Mouse (Mus musculus) gastrocnemius, adult 8-10 months (tissue): ENCODE results near the gene Vmn2r19. TPM values are rescaled to one million over a fixed set of nuclear protein-coding genes. Genes with fewer than 3 reads are reported as not detected.
"Not testable (repeated sequence)": the region's sequence is repeated elsewhere in the genome, so short reads cannot be mapped to it uniquely, and the experiment has no call there.

ENCODE experiments used
- DNase-seq, 2 experiments: peaks; one replicate each; pipeline ENCODE4 v3.0.0; 2022; ENCODE audit warnings: low spot score in 2 of 2
- total RNA-seq, 4 experiments: library from RNA; stranded (reverse); gene quantifications; 2 replicates each; pipeline ENCODE4 v1.2.4; 2022

Gene Vmn2r19
- not detected for total RNA-seq

DNA sequence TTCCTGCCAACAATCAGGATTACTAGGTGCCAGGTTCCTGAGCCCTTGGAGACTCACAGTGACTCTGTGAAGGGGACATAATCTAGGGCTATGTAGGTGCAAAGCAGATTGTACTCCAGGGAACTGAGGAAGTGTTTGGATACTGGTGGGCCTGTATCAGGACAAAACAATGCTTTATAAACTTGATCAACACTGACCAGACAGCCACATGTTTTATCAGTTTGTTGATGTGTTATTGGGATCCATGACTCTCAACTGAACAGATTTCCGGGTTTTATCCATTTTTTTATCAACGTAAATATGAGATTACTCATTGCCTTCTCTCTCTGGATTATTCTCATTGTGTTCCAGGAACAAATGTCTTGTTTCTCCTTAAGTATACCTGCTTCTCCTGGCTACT lies at the start of gene Vmn2r19:
Gene Vmn2r19, plus strand, starts transcription at position 301 of the 400 bp plus-strand sequence.
- no peak for DNase-seq

DNA sequence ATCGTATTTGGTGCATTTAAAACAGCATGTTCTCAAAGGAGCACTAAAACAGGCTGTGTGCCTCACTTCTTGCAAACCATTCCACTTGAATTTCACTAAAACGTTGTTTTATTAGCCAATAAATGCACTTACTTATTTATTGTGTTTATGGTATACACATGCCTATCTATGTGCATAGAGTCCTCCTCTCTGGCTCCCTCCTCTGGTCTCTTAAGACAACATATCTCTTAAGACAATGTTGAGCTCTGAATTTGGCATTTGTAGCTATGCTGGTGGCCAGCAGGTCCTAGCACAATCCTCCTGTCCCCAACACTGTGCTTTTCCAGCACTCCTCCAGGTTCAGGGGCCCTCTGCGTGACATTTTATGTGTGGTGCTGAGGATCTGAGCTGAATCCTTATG lies 49.2 kb upstream of the Vmn2r19 start:
- no peak for DNase-seq

DNA sequence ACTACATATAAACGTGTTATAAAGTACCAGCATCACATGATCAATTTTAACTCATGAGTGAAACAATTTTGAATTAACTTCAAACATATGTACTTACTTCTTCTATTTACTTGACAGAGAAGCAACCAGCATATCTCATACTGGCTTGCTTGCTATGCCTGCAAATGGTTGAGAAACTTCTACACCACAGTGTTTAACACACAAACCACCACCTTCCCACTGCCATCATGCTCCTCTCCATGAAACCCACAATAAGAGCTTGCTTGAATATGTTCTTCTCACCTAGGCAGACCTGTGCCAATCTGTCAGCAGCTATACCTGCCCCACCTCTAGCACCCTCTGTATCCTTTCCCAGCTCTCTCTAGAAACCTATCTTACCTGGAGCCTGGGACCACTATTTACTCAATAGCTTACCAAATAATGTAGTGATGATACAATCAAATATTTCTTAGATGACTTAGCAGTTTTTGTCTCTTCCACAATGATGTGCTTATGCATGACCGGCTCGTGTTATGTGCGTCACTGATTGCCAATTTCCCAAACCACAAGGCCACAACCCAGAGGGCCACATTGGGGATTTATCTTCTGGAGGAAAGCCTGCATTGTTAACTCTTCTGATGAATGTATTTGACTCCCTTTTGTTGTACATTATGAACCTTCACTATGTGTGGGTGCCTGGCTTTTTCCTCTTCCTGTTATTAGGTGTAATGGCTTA lies 48.1 kb upstream of the Vmn2r19 start:
- DNase-seq: no peak

DNA sequence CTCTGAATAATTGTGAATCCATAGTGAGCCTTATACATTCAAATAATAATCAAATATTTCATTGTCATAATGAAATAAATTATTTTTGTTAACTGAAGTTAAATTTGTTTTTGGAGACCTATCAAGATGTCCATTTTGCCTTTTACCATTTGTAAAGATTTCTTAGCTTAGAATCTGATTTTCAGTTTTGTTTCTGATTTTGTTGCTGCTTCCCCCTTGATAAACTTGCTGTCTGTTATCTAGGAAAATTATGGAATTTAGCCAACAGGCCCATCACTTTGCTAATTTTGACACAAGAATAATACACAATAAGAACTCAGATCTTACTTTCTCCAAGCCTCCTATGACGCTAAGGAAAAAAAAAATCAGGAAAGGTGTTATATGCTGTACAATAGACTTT lies 47.3 kb upstream of the Vmn2r19 start:
- DNase-seq: no peak

DNA sequence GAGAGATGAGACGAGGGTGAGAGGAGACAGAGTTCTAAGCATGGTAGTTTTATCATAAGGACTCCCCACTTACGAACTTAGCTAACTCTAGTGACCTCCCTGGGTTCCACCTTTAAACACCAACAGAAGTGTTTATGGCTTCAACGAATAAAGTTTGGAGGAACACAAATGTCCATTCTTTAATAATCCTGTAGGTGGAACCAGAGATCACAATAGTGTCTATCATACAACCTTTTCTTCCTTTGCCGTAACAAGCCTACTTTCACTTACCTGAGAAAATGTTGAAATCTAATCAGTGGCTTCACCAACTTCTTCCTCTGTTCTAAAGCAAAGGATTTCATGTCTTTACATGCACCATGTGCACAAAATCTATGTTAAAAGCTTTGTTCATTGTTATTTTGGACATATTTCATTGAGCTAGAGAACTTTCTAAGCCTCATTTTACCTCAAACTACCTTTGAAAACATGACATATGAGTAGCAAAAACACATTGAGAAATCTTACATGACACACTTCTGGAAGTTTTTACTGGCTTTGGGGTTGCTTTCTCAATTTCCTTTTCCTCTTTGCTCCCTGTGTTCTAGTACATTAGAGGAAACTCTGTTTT lies 46.5 kb upstream of the Vmn2r19 start, which contains the start of gene Clec4d:
Gene Clec4d, plus strand, starts transcription at position 557 of the 607 bp plus-strand sequence.
- DNase-seq: no peak

DNA sequence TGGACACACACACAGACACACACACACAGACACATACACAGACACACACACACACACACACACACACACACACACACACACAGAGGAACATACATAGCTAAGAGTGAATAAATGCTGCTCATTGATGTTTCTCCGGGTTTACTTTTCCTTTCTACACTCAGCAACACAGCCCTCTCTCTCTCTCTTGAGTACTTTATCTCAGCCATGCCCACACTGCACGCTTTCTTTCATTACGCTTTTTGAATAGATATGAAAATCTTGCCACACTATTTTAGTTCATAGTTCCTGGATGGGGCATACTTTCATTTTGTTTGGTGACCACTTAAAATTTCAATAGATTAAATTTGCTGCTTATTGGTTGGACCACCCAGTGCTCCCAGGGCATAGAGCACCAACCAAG lies 43.9 kb upstream of the Vmn2r19 start:
- no peak for DNase-seq

DNA sequence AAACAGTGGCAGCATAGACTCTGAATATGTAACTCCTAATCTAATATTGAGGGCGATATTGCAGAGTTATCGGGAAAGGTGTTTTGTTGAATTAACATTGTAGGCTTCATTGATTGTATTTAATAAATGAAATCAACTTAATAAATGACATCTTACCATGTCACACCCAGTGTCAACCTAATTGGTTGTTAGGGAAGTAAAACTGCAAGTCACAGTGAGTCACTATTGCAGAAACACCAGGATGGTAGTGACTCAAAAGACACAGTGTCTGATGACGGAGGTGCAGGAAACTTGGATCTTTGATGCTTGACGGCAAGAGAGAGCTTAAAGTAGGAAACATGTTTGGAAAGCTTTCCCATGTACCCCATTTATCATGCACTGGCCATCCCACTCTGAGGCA lies 42.3 kb upstream of the Vmn2r19 start:
- no peak for DNase-seq

DNA sequence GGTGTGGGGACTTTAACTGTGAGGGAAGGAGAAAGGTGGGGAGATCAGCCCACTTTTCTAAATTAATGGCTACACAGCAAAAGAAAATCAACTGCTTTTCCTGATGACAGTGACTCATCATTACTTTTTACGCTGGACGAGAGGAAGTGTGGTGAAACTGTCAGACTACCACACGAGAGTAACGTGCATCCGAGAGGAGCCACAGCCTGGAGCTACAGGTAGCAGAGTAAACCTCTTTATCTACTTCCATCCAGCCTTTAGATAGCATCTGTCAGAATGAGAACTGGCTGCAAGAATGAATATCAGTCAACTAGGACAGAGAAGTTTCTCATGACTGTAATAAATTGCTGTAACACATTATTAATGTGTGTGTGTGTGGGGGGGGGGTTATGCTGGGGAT lies 41.2 kb upstream of the Vmn2r19 start:
- DNase-seq: no peak

DNA sequence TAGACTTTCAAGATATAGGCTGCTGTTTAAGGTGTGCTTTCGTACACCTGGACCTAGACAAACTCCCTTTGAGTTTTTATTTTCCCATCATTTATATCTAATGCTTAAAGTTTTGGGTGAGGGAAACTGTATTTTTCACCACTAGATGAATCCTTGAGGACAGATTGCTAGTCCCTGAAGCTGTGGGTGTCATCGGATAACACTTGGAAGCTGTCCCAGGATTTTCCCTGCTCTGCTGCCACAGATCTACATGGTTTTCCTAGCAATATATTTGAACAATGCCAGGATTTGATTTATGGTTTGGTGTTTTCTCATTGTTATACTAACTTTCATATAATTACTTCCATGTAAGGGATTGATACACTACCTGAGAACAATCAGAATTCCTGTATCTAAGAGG lies 28.7 kb upstream of the Vmn2r19 start:
- DNase-seq: no peak

DNA sequence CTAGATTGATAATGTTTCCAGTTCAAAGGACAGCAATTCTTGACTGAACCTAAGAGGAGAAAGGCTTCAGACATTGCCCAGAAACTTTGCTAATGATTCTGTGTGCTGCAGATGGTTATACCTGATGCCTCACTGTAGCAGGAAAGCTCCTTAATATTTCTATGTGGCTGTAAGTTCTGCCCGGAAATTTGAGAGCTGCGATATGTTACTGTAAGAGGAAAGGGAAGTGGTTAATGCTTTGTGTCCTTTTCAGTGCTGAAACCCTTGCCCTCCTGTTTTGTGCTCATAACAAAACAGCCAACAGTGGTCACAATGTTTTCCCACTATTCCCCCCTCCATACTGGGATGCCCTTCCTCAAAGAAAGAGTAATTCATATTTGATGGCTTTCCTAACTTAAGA lies 21.8 kb upstream of the Vmn2r19 start:
- DNase-seq: no peak

DNA sequence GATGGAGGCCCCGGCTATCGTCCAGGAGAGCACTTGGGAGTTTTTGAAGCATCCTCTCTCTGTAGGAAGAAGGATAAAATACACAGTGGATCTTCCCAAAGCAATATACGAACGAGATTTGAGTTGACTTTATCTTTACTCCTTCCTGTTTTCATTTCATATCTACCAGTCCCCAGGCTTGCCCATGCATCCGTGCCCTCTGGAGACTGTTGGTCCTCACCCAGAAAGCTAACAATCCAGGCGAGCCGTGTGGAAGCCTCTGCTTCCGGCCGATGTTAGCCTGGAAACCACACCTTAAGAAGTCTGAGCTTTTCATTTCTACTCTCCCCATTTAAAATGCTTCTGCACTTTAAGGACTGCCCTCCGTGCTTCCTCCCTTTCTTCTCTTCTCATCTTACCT lies 19.2 kb upstream of the Vmn2r19 start:
- no peak for DNase-seq

DNA sequence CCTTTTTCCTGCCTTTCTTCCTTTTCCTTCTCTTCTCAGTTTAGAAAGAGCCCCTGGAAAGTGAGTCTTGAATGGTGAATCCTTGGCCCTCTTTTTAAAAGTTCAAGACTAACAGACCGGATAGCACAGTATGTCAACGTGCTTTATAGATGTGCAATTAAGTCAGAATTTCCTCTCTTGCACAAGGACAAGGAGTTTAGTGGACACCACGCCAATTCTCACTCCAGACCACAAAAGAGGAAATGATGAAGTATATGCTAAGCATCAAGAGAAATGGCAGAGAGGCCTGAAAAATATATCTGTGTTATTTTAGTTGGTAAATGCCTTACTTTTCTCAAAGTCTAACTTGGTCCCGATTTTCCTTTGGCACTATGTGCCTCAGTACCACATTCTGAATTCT lies 18.4 kb upstream of the Vmn2r19 start, which contains the start of gene Clec4e:
Gene Clec4e, minus strand, starts transcription at position 118 of the 400 bp plus-strand sequence.
- DNase-seq: no peak

DNA sequence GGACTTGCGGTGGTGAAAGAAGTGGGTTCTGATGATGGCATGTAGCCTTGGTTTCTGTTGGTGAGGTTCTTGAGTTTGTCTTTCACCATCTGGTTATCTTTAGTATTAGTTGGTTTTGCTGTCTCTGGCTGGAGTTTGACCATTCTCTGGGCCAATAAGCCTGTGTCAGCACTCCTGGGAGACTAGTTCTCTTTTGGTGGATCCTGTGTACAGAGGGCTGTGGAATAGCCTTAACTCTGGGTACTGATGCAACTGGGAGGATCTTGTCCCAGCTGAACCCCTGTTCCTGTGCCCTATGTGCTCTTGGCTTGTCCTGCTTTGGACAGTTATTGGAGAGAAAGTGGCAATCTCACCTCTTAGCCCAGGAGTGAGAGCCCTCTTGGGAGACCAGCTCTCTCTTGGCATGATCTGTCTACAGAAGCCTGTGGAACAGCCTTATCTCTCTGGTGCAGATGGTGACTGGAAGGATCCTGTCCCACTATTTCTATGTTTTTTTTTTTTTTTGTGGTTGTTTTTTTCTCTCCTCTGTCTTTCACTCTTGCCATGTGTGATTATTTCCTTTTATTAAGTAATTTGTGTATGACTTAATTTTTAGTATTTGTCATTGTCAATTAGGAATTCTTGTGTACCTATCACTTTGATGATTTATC lies 15.3 kb upstream of the Vmn2r19 start:
- no peak for DNase-seq

DNA sequence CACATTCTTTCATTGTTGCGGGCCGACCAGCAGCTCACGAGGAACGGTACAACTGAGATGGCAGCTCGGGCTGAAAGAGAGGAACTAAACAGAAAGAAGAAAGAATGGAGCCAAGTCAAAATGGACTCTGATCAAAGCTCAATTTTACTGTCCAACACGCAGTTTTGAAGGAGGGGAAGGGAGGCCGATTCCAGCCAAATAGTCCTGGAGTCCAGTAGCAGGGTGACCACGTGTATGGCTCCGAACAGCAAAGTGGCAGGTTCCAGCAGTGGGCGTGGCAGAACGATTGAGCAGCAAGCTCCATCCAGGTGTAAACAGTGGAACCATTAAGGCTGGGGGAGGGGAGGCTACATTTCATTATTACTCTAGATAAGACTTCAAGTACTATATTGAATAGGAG lies 14.6 kb upstream of the Vmn2r19 start:
- not testable (repeated sequence) for DNase-seq

DNA sequence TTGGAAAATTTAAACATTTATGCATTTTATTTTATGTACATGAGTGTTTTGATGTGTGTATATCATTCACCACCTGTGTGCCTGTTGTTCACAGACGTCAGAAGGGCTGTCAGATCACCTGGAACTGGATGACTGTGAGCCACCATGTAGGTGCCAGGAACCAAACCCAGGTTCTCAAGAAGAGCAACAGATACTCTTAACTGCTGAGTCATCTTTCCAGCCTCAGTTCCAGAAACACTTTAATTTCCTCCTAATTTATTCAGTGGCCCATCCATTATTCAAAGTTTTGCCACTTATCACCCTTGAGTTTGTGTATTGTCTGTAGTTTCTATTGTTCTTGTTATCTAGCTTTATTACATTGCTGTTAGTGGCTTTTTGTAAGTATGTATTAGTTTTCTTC lies 11.4 kb upstream of the Vmn2r19 start:
- no peak for DNase-seq

DNA sequence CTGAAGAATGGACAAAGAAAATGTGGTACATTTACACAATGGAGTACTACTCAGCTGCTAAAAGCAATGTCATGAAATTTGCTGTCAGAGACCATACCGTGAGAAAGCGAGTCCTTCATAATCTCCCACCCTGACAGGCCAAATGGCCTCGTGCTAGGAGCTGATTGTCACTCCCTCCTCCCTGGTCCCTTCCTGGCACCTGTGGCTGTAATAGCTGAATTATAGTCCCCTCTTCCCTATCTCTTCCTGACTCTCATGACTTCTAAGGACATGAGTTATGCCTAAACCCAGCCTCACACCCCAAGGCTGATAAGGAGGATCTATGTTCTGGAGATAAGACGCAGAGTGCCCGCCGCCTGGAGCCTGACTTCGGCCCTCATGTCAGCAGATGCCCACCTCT lies 1.8 kb upstream of the Vmn2r19 start:
- DNase-seq: not testable (repeated sequence)

DNA sequence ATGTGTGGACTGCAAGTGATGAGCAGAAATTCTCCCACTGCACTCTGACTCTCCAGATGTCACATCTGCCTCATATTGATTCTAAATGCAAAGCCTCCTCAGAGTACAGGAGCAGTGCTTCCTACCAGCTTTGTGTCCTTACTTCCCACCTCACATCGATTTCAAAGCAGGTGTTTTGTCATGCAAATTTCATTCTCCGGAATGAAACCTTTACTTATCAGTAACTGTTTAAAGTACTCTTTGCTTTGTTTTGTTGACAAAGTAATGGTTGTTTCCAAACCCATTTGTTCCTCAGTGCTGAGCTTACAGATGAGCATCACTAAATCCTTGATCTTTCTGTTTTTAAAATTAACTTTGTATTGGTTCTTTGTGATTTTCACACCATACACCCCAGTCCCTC lies 24.4 kb downstream of the Vmn2r19 start:
- no peak for DNase-seq

DNA sequence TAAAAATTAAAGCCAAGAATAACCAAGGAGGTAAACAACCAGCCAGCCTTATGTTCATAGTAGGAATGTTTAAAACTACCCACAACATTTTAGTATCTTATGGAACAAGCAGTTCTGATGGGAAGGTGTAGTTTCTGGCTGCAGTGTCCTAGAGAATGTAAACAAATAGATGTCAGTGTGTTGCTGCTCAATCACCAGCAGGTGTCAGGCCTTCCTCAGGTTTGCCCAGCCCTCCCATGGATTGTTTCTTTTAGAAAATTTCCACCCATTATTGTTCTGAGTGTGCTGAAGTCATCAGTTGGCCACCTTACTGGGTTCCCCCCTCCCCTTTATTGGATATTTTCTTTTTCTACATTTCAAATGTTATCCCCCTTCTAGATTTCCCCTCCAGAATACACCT lies 32.0 kb downstream of the Vmn2r19 start:
- no peak for DNase-seq

DNA sequence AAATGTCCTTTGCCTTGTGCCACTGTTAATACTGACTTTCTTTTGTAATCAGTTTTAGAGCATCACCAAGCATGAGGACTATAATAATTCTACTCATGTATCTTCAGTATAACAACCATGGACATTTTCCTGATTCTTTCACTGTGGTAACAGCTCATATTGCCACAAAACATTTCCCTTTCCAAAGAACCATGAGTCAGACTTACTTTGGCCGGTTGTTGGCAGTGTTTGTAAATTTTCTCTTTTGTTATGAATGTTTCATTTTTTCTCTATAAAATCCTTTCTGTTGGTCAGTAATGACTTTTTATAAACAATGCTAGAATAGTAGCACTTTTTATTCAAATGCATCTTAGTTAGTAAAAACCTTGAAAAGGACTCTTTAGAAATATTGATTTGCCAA lies 38.0 kb downstream of the Vmn2r19 start:
- no peak for DNase-seq
